Mouse (Mus musculus): ENCODE results near the gene Rfc2. TPM values are rescaled to one million over a fixed set of nuclear protein-coding genes. Genes with fewer than 3 reads are reported as not detected.
A peak's percentile ranks its signal among the peaks of the same experiment; 100 is the strongest.

Gene Rfc2
- polyA plus RNA-seq, 1 experiment from 2014 or later, result 299 TPM

DNA sequence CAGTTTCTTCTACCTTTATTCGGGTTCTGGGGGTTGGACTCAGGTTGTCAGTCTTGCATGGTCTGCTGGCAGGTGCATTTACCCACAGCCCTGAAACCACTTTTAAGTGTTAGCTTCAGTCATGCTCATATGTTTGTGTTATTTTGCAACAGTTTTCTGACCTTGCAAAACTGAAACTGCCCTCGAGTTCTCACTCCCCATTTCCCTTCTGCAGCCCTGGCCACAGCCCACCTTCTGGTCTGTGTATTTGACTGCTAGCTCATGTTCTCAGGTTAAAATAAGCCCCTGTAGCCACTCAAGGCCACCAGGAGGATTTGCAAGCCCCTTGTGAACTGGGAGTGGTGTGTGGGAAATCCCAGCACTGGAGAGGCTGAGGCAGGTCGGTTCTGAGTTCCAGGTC, 8.7 kb downstream of the Rfc2 start:
- H3K9ac ChIP-seq, result no peak overlapping the region
- peaks cover 80% of the 10 kb centered on the region for H3K36me3 ChIP-seq
- no peaks in the 10 kb centered on the region for H3K4me1 ChIP-seq
- no peak for ATAC-seq (replicated peaks; ENCODE audit: low FRiP score)
- no peak overlapping the region for H3K4me2 ChIP-seq
- no peaks in the 10 kb centered on the region for H3K27me3 ChIP-seq
- H3K4me3 ChIP-seq (replicated peaks), result no peak overlapping the region
- H3K9me3 ChIP-seq (replicated peaks), result no peaks in the 10 kb centered on the region
- WGBS, result 92% methylated on average over 3 of the region's 3 CpGs
- H3K27ac ChIP-seq, result no peak overlapping the region

- Histone ChIP-seq H3K27ac (no peak overlapping the region), H3K4me3 (replicated peaks) (no peak overlapping the region)
- 91% methylated on average over 11 of the region's 11 CpGs for WGBS
These were observed 10.9 kb downstream of the Rfc2 start for GRCm38 (mm10) chr5:134592026-134592581.

DNA sequence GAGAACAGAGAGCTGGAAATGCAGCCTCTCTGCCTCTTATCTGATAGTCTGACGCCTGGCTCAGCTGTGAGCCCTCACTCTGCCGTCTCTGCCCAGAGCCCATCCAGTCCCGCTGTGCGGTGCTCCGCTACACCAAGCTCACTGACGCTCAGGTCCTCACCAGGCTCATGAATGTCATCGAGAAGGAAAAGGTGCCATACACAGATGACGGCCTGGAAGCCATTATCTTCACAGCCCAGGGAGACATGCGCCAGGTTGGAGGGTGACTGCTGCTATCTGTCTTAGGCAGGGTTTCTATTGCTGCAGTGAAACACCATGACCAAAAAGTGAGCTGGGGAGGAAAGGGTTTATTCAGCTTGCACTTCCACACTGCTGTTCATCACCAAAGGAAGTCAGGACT, 11.9 kb downstream of the Rfc2 start:
- no peak for ATAC-seq (replicated peaks; ENCODE audit: low FRiP score)
- H3K4me2 ChIP-seq, result no peak overlapping the region
- no peak overlapping the region for H3K4me3 ChIP-seq (replicated peaks)
- no peak overlapping the region for H3K27ac ChIP-seq
- H3K27me3 ChIP-seq, result no peaks in the 10 kb centered on the region
- H3K9ac ChIP-seq, result no peak overlapping the region
- H3K4me1 ChIP-seq, result no peaks in the 10 kb centered on the region
- peaks cover 95% of the 10 kb centered on the region for H3K36me3 ChIP-seq
- H3K9me3 ChIP-seq (replicated peaks), result no peaks in the 10 kb centered on the region
- WGBS, result 89% methylated on average over 9 of the region's 9 CpGs

More at GRCm38 (mm10) chr5:134592026-134592581, 10.9 kb downstream of the Rfc2 start:
- H3K27me3 ChIP-seq, result no peaks in the 10 kb centered on the region
- peaks cover 94% of the 10 kb centered on the region for H3K36me3 ChIP-seq
- H3K9me3 ChIP-seq (replicated peaks), result no peaks in the 10 kb centered on the region
- no peak overlapping the region for H3K9ac ChIP-seq
- H3K4me1 ChIP-seq, result no peaks in the 10 kb centered on the region
- no peak for ATAC-seq (replicated peaks; ENCODE audit: low FRiP score)
- no peak overlapping the region for H3K4me2 ChIP-seq

DNA sequence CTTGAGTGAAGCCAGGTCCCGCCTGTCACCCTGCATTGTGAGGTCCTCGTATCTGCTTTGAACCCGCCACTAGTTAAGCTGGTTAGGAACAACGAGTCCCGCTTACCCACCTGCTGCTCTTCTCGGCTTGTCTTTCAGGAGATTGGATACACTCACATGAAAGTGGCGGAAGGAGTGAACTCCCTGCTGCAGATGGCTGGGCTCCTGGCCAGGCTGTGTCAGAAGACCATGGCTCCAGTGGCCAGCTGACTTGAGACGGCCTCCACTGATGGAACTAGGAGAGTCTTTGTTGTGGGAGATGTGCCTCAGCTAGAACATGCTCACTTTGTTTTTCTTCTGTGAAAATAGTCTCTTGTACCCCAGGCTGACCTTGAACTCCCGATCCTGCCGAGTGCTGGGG, 16.5 kb downstream of the Rfc2 start:
- Histone ChIP-seq H3K36me3 (peaks cover 73% of the 10 kb centered on the region), H3K27me3 (no peaks in the 10 kb centered on the region), H3K9me3 (replicated peaks) (no peaks in the 10 kb centered on the region), H3K27ac (no peak overlapping the region), H3K4me2 (no peak overlapping the region), H3K4me1 (no peaks in the 10 kb centered on the region), H3K4me3 (replicated peaks) (no peak overlapping the region), H3K9ac (no peak overlapping the region)
- 84% methylated on average over 10 of the region's 10 CpGs for WGBS
- no peak for ATAC-seq (replicated peaks; ENCODE audit: low FRiP score)

GRCm38 (mm10) chr5:134604376-134604775, 23.2 kb downstream of the Rfc2 start:
- Histone ChIP-seq H3K27ac (no peak overlapping the region), H3K9ac (no peak overlapping the region)
- 78% methylated on average over 11 of the region's 11 CpGs for WGBS

DNA sequence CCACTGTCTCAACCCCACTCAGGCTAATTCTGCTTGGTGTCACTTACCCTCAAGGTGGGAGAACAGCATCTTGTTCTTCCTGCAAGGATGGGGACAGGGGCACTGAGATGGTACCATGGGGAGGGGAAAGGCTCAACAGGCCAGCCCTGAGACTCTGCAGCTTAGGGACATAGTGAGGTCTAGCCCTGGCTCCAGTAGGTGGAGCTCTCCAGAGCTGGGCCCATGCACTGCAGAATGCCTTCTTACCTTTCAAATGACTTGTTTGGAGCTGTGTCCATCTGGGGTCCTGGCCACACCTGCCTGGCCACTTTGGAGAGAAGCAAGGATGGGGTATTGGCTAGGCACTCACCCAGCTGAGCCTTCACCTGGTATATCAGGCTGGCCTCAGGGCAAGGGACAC, 25.1 kb downstream of the Rfc2 start:
- H3K9ac ChIP-seq, result no peak overlapping the region
- H3K36me3 ChIP-seq, result no peaks in the 10 kb centered on the region
- no peaks in the 10 kb centered on the region for H3K4me1 ChIP-seq
- H3K4me3 ChIP-seq (replicated peaks), result no peak overlapping the region
- H3K27me3 ChIP-seq, result no peaks in the 10 kb centered on the region
- no peaks in the 10 kb centered on the region; the same call in 1 of the 2 replicates for H3K9me3 ChIP-seq (replicated peaks)
- no peak overlapping the region for H3K27ac ChIP-seq
- no peak overlapping the region for H3K4me2 ChIP-seq
- ATAC-seq (replicated peaks; ENCODE audit: low FRiP score), result no peak

More at GRCm38 (mm10) chr5:134604376-134604775, 23.2 kb downstream of the Rfc2 start:
- no peaks in the 10 kb centered on the region for H3K27me3 ChIP-seq
- no peaks in the 10 kb centered on the region; the same call in 1 of the 2 replicates for H3K9me3 ChIP-seq (replicated peaks)
- peaks cover 7% of the 10 kb centered on the region for H3K36me3 ChIP-seq
- no peak overlapping the region for H3K4me2 ChIP-seq
- H3K4me1 ChIP-seq, result no peaks in the 10 kb centered on the region
- H3K4me3 ChIP-seq (replicated peaks), result no peak overlapping the region
- no peak for ATAC-seq (replicated peaks; ENCODE audit: low FRiP score)

GRCm38 (mm10) chr5:134607121-134607520, 26.0 kb downstream of the Rfc2 start:
- no peaks in the 10 kb centered on the region for H3K27me3 ChIP-seq
- no peaks in the 10 kb centered on the region for H3K4me1 ChIP-seq
- H3K4me2 ChIP-seq, result no peak overlapping the region
- H3K4me3 ChIP-seq (replicated peaks), result no peak overlapping the region
- H3K9me3 ChIP-seq (replicated peaks), result no peaks in the 10 kb centered on the region; the same call in 1 of the 2 replicates
- ATAC-seq (replicated peaks; ENCODE audit: low FRiP score), result no peak
- no peak overlapping the region for H3K9ac ChIP-seq
- no peak overlapping the region for H3K27ac ChIP-seq
- 70% methylated on average over 5 of the region's 5 CpGs for WGBS
- no peaks in the 10 kb centered on the region for H3K36me3 ChIP-seq

- Histone ChIP-seq H3K4me1 (no peaks in the 10 kb centered on the region), H3K9ac (no peak overlapping the region), H3K4me2 (no peak overlapping the region), H3K36me3 (no peaks in the 10 kb centered on the region; the same call in 1 of the 2 replicates), H3K4me3 (replicated peaks) (no peak overlapping the region), H3K27me3 (no peaks in the 10 kb centered on the region), H3K27ac (no peak overlapping the region), H3K9me3 (replicated peaks) (no peaks in the 10 kb centered on the region)
- no peak for ATAC-seq (replicated peaks; ENCODE audit: low FRiP score)
- 87% methylated on average over 12 of the region's 12 CpGs for WGBS
These were observed 28.9 kb downstream of the Rfc2 start for GRCm38 (mm10) chr5:134609916-134610643.

DNA sequence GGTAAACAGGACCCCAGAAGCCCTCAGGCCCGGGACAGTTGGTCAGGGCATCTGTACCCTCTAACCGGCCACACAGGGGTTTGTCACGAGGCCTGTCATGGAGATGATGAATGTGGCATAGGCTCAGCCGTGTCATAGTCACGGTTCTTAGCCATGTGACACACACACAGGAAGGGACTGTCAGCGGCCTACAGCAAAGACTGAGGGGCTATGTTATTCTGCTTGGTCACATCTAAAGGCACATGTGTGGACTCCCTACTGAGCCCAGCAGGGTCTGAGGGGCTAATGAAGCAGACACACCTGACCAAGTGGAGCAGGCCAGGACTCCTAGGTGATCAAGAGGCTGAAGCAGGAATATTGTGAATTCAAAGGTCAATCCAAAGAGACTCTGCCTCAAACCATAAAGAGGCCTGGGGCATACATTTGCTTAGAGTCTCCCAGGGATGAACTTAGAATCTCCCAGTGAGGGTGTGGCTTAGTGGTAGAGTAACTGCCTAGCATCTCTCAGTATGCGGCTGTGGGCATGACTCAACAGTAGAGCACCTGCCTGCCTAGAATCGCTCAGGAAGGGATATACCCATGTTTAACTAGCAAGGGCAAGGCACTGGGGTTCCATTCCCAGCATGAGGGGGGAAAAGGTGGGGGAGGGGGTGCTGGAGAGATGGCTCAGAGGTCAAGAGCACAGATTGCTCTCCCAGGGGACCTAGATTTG, 30.8 kb downstream of the Rfc2 start:
- Histone ChIP-seq H3K27me3 (no peaks in the 10 kb centered on the region), H3K36me3 (peaks cover 10% of the 10 kb centered on the region), H3K9me3 (replicated peaks) (no peaks in the 10 kb centered on the region), H3K4me2 (no peak overlapping the region), H3K4me3 (replicated peaks) (no peak overlapping the region), H3K9ac (no peak overlapping the region), H3K4me1 (no peaks in the 10 kb centered on the region), H3K27ac (no peak overlapping the region)
- ATAC-seq (replicated peaks; ENCODE audit: low FRiP score), result no peak
- WGBS, result 52% methylated on average over 8 of the region's 8 CpGs

DNA sequence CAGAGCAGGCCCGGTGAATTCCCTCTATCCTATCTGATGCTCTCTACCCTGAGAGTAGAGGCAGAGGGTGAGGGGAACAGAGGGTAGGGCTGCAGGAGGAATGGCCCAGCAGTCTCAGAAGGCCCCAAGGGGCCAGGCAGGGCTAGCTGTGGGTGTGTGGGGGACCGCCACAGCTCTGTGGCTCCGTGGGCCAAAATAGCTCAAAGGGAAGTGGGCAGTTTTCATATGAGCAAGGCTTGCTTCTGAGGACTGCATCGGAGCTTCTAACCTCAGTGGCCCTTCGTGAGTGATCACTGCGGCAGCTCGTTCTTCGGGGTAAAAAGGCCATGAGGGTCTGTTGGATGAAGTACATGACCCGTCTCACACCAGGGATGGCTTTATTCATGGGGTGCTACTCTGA, 32.6 kb downstream of the Rfc2 start:
- H3K4me2 ChIP-seq, result no peak overlapping the region
- H3K27ac ChIP-seq, result 0 out of 2 replicates have a peak overlapping the region, but pooled peaks have one; percentile 9
- no peak overlapping the region for H3K9ac ChIP-seq
- no peak overlapping the region for H3K4me3 ChIP-seq (replicated peaks)
- H3K4me1 ChIP-seq, result no peaks in the 10 kb centered on the region
- peaks cover 28% of the 10 kb centered on the region for H3K36me3 ChIP-seq
- no peaks in the 10 kb centered on the region for H3K9me3 ChIP-seq (replicated peaks)
- WGBS, result 82% methylated on average over 9 of the region's 9 CpGs
- no peak for ATAC-seq (replicated peaks; ENCODE audit: low FRiP score)
- H3K27me3 ChIP-seq, result no peaks in the 10 kb centered on the region

DNA sequence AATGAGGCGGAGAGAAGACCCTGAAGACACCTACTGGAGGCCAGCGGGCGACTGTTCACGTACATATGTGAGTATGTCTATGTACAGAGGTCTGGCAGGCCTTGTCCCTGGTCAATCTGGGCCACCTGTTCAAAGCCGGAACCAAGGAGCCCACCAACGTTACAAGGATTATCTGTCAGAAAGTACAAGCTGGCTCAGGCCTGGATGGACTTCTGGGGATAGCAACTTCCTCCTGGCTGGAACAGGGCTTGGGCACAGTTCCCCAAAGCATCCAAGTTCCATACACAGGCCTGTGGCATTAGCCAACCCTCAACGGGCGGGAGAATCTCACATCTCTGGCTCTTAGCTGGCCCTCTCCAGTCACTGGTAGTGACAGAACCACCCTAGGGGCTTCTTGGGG, 33.1 kb downstream of the Rfc2 start:
- Histone ChIP-seq H3K9me3 (replicated peaks) (no peaks in the 10 kb centered on the region), H3K9ac (no peak overlapping the region)

GRCm38 (mm10) chr5:134614802-134615201, 33.6 kb downstream of the Rfc2 start, which contains the start of gene Lat2:
TSS of gene Lat2 (minus strand) at chr5:134615025.
- H3K27me3 ChIP-seq, result no peaks in the 10 kb centered on the region
- H3K27ac ChIP-seq, result 0 out of 2 replicates have a peak within 1 kb of the TSS, but pooled peaks have one; percentile 9
- 76% methylated on average over 7 of the region's 7 CpGs for WGBS
- ATAC-seq (replicated peaks; ENCODE audit: low FRiP score), result no peak
- H3K9me3 ChIP-seq (replicated peaks), result no peaks in the 10 kb centered on the region
- no peak within 1 kb of the TSS for H3K4me3 ChIP-seq (replicated peaks)
- H3K4me2 ChIP-seq, result no peak within 1 kb of the TSS
- no peaks in the 10 kb centered on the region for H3K4me1 ChIP-seq
- H3K36me3 ChIP-seq, result peaks cover 39% of the 10 kb centered on the region
- H3K9ac ChIP-seq, result no peak within 1 kb of the TSS

More for the DNA sequence above, 33.1 kb downstream of the Rfc2 start:
- Histone ChIP-seq H3K36me3 (peaks cover 33% of the 10 kb centered on the region), H3K27me3 (no peaks in the 10 kb centered on the region), H3K27ac (0 out of 2 replicates have a peak overlapping the region, but pooled peaks have one; percentile 9), H3K4me1 (no peaks in the 10 kb centered on the region), H3K4me2 (no peak overlapping the region), H3K4me3 (replicated peaks) (no peak overlapping the region)
- WGBS, result 87% methylated on average over 8 of the region's 8 CpGs
- no peak for ATAC-seq (replicated peaks; ENCODE audit: low FRiP score)

Measured in kidney, embryonic 15.5 days (tissue).